Mouse (Mus musculus): ENCODE measurements around the gene Olfr1450. TPM values are rescaled to one million over a fixed set of nuclear protein-coding genes. Genes with fewer than 3 reads are reported as not detected.

Gene Olfr1450
- polyA plus RNA-seq (2017; shearing (Covaris generic)) = not detected

DNA sequence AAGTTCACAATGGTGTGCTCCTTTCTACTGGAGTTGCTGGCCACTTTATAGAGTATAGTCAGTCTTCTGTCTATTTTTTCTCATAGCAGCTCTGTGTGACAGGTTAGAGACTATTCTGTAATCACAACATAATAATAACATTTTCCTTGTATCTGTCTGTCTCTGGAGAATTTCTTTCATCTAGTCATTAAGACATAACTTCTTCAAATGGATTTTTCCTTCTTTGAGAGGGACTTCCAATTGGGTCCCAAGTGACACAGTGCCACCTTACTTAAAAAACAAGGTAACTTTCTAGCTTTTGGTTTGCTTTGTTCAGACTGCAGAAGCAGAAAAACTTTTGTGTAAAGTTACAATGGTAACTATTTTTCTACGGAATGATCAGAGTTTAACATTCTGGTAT, at the start of gene Olfr1450:
Olfr1450 (plus strand) TSS at position 301 of the 400 bp plus-strand sequence.

DNA sequence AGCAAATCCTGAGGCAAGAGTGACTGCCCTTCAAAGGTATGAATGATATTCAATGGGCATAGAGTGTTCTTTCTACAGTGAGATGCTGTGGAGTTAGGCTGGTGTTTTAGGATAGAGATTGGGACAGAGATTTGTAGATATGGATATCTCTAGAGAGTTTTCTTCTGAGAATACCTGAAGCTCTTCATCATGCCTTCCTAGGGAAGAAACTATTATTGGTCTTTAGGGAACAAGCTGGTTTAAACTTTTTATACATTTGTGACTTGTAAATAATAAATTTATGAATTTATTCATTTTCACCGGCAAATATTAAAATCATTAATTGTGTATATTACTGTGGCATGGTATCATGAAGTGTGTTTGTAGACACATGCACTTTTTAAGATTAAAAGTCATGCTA, 46.4 kb upstream of the Olfr1450 start, which contains the start of gene Olfr1447:
Olfr1447 (minus strand) TSS at position 101 of the 400 bp plus-strand sequence.

DNA sequence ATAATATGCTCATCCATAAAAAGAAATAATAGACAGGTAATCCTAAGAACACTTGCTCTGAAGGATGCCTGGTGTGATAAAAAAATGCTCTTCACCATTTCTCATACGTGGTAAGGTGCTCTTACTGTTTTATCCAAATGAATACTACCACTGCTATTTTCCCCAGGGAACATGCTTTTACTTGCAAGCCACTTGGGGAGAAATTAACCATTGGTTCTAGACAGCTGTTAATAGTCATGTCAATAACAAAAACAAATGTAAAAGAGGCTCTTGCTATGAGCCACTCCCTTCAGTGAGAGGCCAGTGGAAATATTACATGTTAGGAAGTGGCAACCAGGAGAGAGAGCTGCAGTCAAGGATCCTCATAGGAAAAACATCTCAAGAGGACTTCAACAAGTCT, 25.7 kb upstream of the Olfr1450 start, which contains the start of gene Olfr1448:
Olfr1448 (minus strand) TSS at position 101 of the 400 bp plus-strand sequence.

DNA sequence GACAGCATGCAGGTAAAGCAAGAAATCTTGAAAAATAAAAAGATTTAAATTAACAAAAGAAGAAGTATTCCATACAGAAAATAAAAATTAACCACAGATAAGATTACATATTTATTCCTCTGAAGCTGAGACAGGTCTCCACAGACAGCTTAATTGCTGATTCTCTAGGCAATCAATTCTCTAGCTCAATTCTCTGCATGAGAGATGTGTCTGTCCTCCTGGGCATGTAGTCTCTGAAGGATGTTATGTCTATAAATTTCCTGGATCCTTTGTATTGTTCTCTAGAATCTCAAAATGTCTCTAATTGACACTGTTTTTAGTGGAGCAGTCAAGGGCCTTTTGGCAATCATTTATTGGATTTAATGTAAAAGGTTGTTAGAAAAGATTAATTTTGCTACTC, 19.5 kb upstream of the Olfr1450 start, which contains the start of gene Olfr1449:
Olfr1449 (plus strand) TSS at position 301 of the 400 bp plus-strand sequence.

DNA sequence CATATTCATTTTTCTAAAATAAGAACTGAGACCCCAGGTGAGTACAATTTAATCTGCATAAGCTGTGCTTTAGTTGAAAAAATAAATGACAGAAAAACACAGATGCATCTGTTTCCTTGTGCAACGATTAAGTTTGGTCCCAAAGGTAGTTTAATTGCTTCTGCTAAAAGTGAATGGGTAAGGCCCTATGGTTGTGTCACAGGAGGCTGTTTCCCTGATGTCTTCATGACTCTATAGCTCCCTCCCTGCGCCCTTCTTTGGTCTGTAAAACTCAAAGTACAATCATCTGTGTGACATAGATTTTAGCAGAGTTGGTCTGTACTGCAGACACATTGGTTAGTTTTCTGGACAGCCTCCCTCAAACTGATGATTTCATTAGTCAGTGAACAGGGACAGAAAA, 44.7 kb downstream of the Olfr1450 start, which contains the start of gene Olfr1451:
Olfr1451 (plus strand) TSS at position 301 of the 400 bp plus-strand sequence.

Other genes starting within 250 kb of the Olfr1450 start
- gene Cntf, start 184.6 kb upstream of the Olfr1450 start, polyA plus RNA-seq (2017; shearing (Covaris generic)) = 1.3 TPM
- gene Zfp91, start 154.1 kb upstream of the Olfr1450 start, polyA plus RNA-seq (2017; shearing (Covaris generic)) = 11.1 TPM
- 221 TPM for gene Lpxn, start 154.1 kb upstream of the Olfr1450 start, polyA plus RNA-seq (2017; shearing (Covaris generic))
- gene Gm5244, start 103.6 kb upstream of the Olfr1450 start, polyA plus RNA-seq (2017; shearing (Covaris generic)) = not detected
- 0.73 TPM for gene Olfr1444, start 93.0 kb upstream of the Olfr1450 start, polyA plus RNA-seq (2017; shearing (Covaris generic))
- not detected for gene Olfr1445, start 66.4 kb upstream of the Olfr1450 start, polyA plus RNA-seq (2017; shearing (Covaris generic))
- gene Olfr1446, start 56.7 kb upstream of the Olfr1450 start, polyA plus RNA-seq (2017; shearing (Covaris generic)) = not detected
- not detected for gene Olfr1447, start 46.5 kb upstream of the Olfr1450 start, polyA plus RNA-seq (2017; shearing (Covaris generic))
- gene Olfr1448, start 25.8 kb upstream of the Olfr1450 start, polyA plus RNA-seq (2017; shearing (Covaris generic)) = 0.19 TPM
- gene Olfr1449, start 19.4 kb upstream of the Olfr1450 start, polyA plus RNA-seq (2017; shearing (Covaris generic)) = not detected
- gene Olfr1451, start 44.8 kb downstream of the Olfr1450 start, polyA plus RNA-seq (2017; shearing (Covaris generic)) = not detected
- gene Olfr1453, start 78.1 kb downstream of the Olfr1450 start, polyA plus RNA-seq (2017; shearing (Covaris generic)) = not detected
- gene Olfr1454, start 110.4 kb downstream of the Olfr1450 start, polyA plus RNA-seq (2017; shearing (Covaris generic)) = not detected
- not detected for gene Olfr1457, start 147.6 kb downstream of the Olfr1450 start, polyA plus RNA-seq (2017; shearing (Covaris generic))
- not detected for gene Olfr1458, start 156.5 kb downstream of the Olfr1450 start, polyA plus RNA-seq (2017; shearing (Covaris generic))
- 0.06 TPM for gene Olfr1459, start 199.3 kb downstream of the Olfr1450 start, polyA plus RNA-seq (2017; shearing (Covaris generic))
- gene Olfr1461, start 212.7 kb downstream of the Olfr1450 start, polyA plus RNA-seq (2017; shearing (Covaris generic)) = not detected
- not detected for gene Olfr1462, start 235.5 kb downstream of the Olfr1450 start, polyA plus RNA-seq (2017; shearing (Covaris generic))